Mouse (Mus musculus) lung, postnatal 14 days (tissue): ENCODE results near the gene E030018B13Rik.

Experiments
- DNase-seq: peaks from one replicate; pipeline ENCODE4 v3.0.0; 2021

The E030018B13Rik gene

DNA sequence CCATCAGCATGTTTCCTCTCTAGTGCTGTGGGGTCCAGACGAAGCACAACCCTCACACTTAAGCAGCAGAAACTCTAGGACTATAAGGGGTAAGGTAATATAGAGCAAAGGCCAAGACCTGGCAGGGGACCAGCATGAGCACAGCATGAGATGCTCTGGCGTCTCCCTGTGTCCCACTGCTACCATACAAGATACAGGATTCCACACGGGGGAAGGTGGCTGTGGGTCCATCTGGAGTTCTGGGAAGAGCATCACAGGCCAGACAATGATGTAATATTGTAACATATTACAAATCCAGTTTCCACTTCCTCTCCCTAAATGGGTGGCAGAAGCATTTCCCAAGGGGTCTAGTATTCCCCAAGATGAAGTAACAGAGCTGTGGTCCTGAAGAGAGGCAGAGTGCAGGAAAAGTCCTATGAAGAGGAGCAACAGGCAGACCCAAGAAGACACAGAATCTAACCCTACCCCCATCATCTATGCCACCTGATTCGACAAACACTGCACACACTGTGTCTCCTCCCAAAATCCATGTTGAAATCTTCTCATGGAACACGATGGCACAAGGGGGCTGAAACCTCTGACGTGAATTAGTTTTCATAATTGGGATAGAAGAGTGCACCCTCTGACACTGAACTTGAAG, at the start of gene E030018B13Rik:
Gene E030018B13Rik (plus strand): TSS at position 590 of the 640 bp plus-strand sequence.
- DNase-seq, result no peak

DNA sequence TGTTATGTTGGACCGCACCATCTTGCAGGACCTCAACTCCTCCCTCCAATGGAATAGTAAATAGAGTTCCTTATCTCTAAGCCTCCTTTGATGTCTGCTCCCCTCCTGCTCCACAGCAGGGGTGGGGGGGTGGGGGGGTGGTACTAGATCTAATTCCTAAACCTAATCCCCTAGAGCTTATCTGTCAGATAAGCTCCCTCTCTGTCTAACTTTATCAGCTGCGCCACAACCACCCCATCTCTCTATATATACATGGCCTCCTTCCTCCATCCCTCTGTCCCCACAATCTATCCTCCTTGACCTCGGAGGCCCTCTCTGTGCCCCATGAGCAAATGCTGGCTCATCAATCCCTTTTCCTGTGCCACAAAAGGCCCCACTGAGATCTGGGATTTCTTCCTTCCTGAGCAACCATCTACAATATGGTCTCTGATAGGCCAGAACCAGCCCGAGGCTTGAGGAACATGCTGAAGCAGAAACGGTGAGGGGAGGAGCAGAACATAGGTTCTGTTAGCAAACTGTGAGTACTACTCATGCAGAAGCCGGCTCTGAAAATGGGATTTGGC, 48.2 kb upstream of the E030018B13Rik start:
- no peak for DNase-seq

DNA sequence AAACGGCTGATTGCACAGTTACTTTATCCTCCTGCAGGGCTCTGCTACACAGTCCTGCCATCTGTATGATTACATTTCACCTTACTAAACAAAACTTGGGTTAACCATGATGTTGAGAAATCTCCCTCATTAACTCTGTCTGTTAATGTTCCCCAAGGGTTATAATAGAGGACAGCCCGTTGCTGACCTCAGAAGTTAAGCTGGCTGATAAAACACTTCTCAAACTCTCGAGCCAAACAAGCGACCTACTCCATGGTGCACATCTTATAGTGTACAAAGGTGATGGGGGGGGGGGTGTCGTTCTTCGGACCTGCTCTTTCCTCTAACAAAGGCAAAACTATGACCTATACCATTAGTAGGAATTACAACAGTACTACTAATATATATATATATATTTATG, 45.0 kb upstream of the E030018B13Rik start:
- no peak for DNase-seq

DNA sequence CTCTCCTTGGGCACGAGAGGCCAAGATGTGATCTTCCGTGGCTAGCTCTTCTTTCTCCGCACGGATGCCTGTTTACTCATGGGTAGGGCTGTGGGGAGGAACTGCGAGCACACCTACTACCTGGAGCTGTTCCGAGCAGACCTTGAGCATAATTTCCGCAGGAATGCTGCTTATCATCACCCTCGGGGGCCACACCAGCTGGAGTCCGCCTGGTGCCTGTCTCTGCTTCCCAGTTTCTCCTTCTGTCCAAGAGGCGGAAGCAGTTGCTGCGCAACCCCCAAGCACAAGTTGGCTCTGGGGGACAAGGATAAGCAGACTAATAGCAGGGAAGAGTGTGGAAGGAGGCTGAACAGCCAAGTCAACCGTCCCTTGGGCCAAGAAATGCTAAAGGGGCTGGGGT, 42.8 kb upstream of the E030018B13Rik start:
- DNase-seq, result no peak

DNA sequence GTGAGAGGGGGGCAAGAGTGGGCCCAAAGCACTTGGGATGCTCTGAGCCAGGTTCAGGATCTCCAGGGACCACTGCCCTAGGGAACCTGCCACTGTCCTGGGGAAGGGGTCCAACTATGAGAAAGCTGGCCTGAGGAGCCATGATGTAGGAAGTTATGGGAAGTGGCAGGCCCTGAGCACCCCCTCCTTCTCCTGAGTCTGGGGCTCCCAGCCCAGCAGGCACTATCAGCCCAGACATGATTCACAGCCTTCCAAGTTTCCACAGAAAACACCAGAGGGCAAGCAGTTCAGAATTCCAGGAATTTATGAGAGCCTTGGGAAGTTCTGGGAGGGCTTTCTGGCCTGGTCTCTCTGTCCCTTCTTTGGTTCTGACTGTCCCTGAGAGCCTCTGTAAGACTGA, 41.0 kb upstream of the E030018B13Rik start:
- no peak for DNase-seq

DNA sequence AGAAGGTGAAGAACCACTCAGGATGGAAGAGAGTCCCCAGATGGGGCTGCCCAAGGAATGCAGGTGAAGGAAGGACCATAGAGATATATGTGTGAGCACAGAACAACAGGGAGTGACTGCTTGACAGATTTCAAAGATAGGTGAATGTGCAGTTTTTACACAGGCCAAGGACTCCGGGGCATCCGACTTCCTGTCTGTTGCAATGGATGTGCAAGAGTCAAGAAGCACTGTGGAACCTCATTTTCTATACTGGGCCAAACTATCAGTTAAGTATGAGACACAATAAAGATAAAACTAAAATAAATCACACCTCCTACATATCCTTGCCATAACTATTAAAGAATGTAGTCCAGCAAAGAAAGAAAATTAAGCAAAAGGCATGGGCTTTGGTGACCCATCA, 40.0 kb upstream of the E030018B13Rik start:
- no peak for DNase-seq

DNA sequence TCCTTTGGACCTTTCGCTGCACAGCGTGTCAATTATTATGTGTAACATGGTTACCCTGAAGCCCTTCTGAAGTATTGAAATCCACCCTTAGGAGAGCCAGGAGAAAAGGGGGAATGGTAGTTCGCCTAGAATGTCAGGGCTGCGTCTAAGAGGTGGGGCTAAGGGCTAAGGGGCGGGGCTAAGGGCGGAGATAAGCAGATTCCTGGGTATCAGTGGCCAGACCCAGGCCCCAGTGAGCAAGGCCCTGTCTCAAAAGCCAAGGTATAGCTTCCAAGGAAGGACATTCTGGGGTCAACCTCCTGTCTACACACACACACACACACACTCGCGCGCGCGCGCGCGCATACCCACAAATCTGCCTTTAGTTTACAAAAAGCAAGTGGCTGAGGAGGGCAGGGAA, 39.0 kb upstream of the E030018B13Rik start:
- DNase-seq, result no peak

DNA sequence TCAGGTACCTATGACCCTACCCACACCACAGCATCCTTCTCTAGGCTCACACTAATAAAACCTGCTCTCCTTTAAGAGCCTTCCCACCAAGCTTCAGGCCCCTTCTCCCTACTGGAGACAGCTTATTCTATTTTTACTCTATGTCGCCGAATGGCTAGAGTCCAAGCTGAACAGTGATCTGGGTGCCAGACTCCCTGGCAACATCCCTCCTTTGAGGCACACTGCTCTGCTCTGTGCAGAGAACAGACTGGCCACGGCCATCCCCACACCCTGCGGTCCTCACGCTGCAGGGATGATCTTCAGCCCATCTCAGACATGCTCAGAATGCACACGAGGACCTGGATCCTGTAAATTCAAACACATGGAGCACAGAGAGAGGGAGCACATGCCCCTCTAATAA, 37.1 kb upstream of the E030018B13Rik start:
- DNase-seq, result no peak

DNA sequence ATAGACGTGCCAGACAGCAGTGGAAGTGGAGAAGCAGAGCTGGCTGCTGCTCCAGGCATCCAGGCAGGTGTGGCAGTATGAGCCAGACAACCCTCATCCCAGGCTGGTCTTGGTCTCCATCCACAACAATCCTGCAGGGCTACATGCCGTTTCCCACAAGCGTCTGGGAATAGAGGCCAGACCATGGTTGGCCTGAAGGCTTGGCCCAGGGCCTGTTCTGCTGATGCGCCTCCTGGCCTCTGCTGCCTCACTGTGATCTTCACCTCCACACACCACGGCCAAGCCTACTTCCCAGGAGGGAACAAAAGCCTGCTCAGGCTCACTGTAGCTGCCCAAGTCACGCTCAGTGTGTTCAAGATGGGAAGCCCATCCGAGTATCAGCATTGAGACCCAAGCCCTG, 33.9 kb upstream of the E030018B13Rik start:
- DNase-seq, result no peak

DNA sequence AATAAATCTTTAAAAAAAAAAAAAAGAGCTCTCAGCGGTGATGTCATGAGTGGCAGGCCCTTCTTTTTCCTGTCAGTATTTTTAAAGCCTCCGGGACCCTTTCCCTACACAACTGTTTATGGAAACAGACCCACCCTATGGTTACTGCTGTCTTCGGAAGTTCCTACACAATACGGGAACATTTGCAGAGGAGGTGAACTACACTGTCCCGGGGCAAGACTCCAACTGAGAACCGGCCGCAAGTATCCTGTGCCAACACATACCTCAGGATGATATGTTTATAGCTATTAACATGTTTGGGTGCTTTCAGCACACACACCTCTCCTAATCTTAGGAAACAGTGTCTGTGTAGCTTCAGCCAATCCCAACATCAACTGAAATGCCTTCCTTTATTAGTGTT, 31.6 kb upstream of the E030018B13Rik start:
- DNase-seq, result no peak

DNA sequence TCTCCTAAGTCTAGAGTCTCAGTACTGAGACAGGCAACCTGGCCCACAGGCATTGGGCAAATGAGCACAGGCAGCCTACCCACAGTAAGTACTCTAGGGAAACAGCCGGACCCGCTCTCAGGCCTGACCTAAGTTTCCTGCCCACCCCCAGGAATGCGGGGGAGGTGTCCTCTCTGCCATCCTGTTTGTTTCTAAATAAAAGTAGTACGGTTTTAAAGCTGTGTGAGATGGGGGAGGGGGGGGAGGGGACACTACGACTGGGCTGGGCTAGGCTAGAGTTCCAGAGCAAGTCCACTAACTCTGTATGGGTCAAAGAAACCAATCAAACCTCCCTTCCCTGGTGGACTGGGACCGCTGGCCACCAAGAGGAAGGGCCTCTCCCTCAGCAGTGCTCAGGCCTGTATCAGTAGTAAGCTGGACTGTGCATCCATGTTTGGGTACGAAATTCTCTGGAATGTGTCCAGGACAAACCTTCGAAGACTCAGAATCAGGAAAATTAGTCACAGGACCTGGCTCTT, 29.6 kb upstream of the E030018B13Rik start:
- no peak for DNase-seq

DNA sequence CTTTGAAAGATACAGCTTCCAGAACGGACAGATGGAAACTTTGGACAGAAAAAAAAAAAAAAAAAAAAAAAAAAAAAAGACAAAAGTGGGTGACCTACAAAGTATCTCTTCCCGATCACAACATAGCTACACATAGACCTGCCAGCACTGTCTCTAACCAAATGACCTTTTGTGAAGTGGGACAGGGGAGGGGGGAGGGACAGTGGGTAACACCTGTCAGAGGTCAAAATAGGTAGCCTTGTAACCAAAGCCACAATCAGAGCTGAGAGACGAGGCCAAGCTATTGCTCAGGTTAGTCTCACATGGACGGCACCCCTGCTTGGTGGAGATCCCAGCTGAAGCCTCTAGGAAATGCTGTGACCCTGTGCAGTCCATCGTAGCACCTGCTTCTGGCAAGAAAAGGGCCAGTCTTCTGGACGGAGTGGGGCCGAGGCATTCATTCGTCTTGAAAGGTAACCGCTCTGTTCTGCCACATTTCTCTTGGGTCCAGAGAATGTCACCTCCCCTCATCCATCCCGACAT, 29.0 kb upstream of the E030018B13Rik start:
- no peak for DNase-seq

DNA sequence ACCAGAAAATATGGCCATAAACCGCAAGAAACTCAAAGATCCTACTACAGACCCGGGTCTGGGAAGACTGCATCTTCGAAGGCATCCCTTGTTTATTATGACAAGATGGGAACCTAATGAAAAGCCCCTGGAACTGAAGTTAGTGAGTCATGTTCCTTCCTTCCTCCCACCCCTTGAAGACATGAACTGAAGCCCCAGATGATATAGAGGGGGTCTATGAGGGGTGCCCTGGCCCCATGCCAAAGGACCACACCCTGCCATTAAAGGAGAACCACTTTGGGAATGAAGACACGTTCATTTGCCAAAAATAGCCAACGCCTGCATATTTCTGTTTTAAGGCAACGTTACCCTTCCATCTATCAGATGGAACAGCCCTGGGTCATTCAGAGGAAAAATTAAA, 28.0 kb upstream of the E030018B13Rik start:
- no peak for DNase-seq

DNA sequence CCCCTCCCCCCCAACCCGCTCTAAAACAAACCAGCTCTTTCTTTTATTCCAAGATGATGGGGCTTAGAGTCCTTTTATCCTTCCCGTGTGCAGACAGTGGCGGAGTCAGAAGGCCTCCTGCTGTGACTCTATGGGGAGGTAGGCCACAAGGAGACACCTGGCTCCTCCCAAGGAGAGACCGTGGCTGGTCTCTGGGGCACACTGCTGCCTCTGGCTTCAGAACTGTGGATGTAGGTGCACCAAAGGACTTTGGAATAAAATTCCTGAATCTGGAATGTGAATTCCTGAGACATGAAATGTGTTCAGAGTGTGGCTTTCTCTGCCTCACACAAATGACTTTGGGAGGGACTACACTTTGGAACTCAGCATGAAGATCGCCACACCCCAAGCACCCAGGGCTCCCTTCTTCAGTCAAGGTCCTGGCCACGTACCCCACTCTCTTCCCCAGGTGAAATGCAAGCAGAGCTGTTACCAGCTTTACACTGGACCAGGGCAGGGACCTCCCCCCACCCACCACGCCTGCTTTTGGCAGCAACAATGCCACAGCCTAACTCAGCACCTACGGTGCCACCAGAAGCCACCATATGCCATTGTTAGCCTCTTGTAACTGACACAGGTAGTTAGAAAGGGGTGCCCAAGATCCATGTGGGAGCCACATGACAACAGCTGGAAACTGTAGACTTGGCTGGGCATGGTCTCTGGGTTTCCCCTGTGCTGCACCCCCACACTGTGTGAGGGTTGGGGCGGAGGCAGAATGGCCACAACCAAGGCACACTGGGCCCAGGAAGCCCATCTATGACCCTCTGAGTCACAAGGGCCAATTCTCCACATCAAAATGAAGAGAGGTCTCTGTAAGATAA, 27.3 kb upstream of the E030018B13Rik start:
- no peak for DNase-seq

DNA sequence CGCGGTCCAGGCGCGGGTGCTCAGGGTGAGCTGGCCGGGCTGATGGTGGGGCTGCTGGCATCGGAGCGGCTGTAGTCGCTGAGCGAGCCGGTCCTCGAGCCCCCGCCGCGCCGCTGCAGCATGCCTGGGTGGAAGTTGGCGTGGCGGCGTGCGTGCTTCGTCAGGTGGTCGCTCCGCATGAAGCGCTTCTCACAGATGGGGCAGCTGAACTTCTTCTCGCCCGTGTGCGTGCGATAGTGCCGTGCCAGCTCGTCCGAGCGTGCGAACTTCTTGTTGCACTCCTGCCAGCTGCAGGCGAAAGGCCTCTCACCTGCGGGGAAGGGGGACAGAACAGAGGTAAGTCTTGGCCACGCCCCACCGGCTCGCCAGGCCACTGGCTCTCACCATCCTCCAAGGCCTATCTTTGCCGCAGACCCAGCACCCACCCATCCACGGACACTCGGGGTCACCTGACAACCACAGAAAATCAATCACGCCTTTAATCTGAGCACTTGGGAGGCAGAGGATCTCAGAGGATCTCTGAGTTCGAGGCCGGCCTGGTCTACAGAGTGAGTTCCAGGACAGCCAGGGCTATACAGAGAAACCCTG, 25.1 kb upstream of the E030018B13Rik start:
- no peak for DNase-seq

DNA sequence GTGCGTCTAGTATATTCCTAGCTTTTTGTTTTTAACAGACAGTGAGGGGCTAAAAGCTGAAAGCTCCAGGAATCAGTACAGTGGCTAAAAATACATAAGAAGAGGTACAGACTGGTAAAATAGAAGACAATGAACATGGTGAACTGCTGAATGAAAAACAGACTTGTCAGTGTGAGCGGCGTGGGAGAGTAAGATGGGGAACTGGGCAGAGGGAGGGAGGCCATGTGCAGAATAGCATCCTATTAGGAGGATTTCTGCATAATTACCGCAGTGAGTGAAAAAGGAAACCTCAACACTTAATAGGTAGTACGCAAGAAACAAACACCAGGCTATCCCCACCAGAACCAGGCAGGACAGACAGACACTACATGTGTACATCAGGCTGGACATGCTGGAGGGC, 23.5 kb upstream of the E030018B13Rik start:
- no peak for DNase-seq

DNA sequence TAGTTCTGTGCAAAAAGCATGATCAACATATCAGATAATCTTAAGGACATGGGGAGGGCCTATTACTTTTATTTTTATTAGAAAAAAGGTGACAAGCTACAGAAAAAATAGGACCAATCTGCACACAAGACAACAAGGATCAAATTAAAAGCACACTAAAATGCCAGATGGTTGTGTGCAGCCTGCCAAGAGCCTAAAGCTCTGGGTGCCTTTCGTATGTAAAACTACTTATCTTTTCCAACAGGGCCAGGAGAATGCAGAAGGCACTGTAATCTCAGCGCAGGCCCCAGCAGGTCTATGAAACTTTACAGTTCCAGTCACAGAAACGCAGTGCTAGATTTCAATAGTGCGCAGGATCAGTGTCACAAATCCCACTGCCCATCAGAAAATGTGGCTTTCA, 22.9 kb upstream of the E030018B13Rik start:
- no peak for DNase-seq

DNA sequence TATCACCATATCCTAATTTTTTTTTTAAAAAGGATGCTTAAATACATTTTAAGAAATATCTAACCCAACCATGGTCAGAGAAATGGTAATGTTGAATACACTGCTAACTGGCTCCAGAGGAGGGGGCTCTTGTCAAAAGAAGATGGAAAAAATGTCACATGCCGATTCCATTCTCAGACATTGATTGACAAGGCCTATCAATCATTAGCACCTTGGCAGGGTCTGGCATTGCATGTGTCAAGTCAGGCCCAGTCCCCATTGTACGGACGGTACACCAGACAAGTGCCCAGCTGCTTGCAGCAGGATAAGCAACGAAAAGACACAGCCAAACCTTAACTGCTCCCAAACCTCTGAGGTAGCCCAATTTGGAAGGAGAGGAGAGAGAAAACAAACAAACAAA, 22.0 kb upstream of the E030018B13Rik start:
- DNase-seq, result no peak

DNA sequence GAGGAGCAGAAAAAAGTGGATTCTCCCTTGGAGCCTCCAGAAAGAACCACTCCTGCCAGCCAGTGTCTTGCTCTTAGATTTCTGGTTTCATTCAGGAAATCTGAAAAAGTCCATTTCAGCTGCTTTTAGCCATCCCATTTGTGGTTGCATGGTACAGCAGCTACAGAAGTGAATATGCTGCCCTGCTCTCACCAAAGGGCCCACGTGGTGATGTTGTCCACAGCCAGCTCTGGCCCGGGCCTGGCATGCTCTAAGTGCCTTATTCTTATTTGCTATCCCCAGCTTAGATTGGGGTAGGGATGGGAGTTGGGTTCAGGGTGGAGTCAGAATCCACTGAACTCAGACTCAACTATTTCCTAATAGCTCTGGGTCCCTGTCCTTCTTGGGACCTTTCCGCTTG, 21.4 kb upstream of the E030018B13Rik start:
- no peak for DNase-seq

DNA sequence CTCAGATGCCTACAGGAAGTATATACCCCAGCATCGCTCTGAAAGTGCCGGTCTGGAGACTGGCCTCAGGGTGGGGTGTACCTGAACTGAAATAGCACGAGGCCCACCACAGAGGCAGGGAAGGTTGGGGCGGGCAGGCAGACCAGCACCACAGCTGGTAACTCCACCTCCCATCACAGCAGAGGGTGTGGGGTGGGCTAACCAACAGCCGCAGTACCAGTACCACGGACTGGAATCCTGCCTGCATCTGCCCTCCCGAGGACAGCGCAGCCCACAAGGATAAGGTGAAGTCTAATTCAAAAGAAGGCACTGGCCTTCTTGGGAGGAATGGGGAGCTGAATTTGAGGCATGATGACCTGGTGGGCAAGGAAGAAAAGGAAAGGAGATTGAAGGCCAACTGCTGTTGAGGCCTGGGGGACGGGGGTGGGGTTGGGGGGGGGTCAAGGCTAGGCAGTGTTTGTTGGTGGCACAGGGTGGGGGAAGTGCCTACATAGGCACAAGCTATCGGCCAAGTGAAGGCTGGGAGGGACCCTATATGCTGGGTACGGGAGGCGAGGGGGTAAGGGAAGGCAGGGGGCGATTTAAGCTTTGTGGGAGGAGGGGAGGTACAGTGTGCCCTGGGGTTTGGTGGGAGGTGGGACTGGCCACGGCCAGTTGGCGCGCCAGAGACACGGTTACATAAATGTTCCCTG, 20.2 kb upstream of the E030018B13Rik start:
- no peak for DNase-seq

DNA sequence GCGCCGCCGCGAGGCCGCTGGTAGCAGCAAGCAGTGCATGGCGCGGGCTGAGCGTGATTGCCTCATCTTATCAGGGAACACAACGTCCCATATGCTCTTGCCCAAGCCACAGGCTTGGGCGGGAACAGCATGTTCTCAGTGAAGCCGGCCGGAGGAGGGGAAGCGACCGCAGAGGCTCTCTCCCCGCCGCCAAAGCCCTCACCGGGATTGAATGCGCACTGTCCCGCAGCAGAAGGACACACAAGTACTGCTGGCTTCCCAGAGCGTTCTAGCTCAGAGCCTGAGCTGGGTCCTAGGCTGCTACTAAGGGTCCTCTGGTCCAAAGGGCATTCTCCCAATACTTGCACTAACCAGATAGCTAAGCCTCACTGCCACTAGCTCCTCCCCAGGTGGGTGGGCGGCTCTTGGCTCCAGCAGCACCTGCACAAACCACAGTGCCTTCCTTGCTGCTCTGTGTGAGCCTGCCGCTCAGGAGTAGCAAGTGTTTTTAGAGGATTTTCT, 19.6 kb upstream of the E030018B13Rik start:
- DNase-seq, result peak; percentile 94

DNA sequence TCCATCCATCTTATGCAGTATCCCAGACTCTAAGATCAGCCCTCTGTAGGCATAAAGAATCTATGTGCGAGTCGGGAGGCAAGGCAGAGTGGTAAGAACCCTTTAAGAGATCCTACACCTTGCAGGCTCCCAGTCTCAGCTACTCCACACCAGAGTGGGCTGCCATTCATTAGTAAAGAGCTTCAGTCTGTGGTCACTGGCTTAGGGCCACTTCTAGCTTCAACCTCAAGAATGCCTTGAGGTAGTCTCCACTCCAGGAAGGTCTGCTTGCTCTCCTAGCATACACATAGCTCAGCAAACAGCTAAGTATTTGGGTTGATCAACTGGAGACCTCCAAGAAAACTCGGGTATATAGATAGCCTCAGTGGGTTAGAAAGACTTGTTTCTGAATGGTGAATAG, 19.0 kb upstream of the E030018B13Rik start:
- DNase-seq, result no peak

DNA sequence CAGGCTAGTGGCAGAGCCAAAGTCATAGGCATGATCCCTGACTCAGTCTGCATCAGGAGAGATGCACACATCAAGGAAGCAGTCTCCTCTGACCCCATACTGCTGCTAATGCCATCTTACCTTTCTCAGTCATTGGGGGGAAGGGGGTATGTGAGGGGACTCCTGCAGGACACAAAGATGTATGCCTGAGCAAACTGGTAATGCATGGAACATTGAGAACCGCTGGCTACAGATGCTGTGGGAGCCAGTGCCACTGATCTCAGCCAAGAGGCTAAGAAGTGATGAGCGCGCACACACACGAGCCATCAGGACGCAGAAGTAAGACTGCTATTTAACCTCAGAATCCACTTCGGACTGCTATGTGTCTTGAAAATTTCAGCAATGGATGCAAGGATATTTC, 18.5 kb upstream of the E030018B13Rik start:
- DNase-seq, result no peak
